Mouse (Mus musculus) forebrain, embryonic 11.5 days (tissue): ENCODE data around the gene Rbm19. TPM values are rescaled to one million over a fixed set of nuclear protein-coding genes. Genes with fewer than 3 reads are reported as not detected.
A peak's percentile ranks its signal among the peaks of the same experiment; 100 is the strongest.

Experiments used
- ATAC-seq: fragments of 200-750 bp; cut with Nextera tagmentation; replicated peaks from 2 replicates; pipeline ENCODE4 v1.8.0; 2017; ENCODE audit warnings: moderate TSS enrichment; ENCODE audit not compliant: low FRiP score
- DNase-seq: peaks from one replicate; pipeline ENCODE4 v3.0.0-alpha.2; 2017; ENCODE audit warnings: low spot score
- H3K27ac ChIP-seq: fragments of 300-500 bp; sonication (generic); 2 replicates; pipeline ENCODE4 v1.5.1; 2014; ENCODE audit warnings: low read depth, low read length
- H3K27me3 ChIP-seq: fragments of 300-500 bp; sonication (generic); 2 replicates; pipeline ENCODE4 v1.6.1; 2014; ENCODE audit warnings: mild to moderate bottlenecking, low read length, mixed read lengths; ENCODE audit not compliant: control insufficient read depth, insufficient read depth
- H3K36me3 ChIP-seq: fragments of 300-500 bp; sonication (generic); 2 replicates; pipeline ENCODE4 v1.6.1; 2014; ENCODE audit warnings: mild to moderate bottlenecking, low read length, moderate library complexity, mixed read lengths; ENCODE audit not compliant: control insufficient read depth, insufficient read depth
- H3K4me1 ChIP-seq: fragments of 300-500 bp; sonication (generic); replicated peaks from 2 replicates; pipeline ENCODE4 v1.6.1; 2014; ENCODE audit warnings: low read length, mixed read lengths; ENCODE audit not compliant: control insufficient read depth, insufficient read depth
- H3K4me2 ChIP-seq: fragments of 300-500 bp; sonication (generic); 2 replicates; pipeline ENCODE4 v1.6.1; 2014; ENCODE audit warnings: low read depth, mild to moderate bottlenecking, low read length, moderate library complexity, mixed read lengths; ENCODE audit not compliant: severe bottlenecking
- H3K4me3 ChIP-seq: fragments of 300-500 bp; sonication (generic); 2 replicates; pipeline ENCODE4 v1.5.1; 2014; ENCODE audit warnings: low read depth, low read length
- H3K9ac ChIP-seq: fragments of 300-500 bp; sonication (generic); 2 replicates; pipeline ENCODE4 v1.6.1; 2014; ENCODE audit warnings: low read length
- H3K9me3 ChIP-seq: fragments of 300-500 bp; sonication (generic); 2 replicates; pipeline ENCODE4 v1.6.1; 2016; ENCODE audit warnings: low read length, mixed read lengths; ENCODE audit not compliant: control insufficient read depth
- WGBS: fragments of 180-500 bp; shearing (Covaris S2); extraction: QIAGEN DNeasy Blood & Tissue Kit; methylation state at CpG from one replicate; pipeline ENCODE4 v1.1.7; 2014; 5-methylcytosine and 5-hydroxymethylcytosine counted together
- polyA plus RNA-seq: library from polyadenylated mRNA; unstranded; fragments of >200 nt; fragmentation: Nextera tagmentation; extraction: Ambion mirVana; gene quantifications from 2 replicates; pipeline ENCODE4 v1.2.1, GENCODE M21; 2014

Gene Rbm19
- polyA plus RNA-seq, 1 experiment from 2014 or later: 28.2 TPM

- no peak for DNase-seq
- no peak overlapping the region for H3K27ac ChIP-seq
- H3K4me3 ChIP-seq: no peak overlapping the region
- H3K9ac ChIP-seq: no peak overlapping the region
- no peak overlapping the region for H3K4me2 ChIP-seq
- no peaks in the 10 kb centered on the region; the same call in 1 of the 2 replicates for H3K36me3 ChIP-seq
- no peaks in the 10 kb centered on the region for H3K27me3 ChIP-seq
- 0 out of 2 replicates have a peak, but pooled peaks cover 2% of the 10 kb centered on the region for H3K4me1 ChIP-seq
- 88% methylated on average over 5 of the region's 5 CpGs for WGBS
- no peaks in the 10 kb centered on the region for H3K9me3 ChIP-seq
- ATAC-seq: no peak
These were observed 20.8 kb downstream of the Rbm19 start for GRCm38 (mm10) chr5:120137038-120137437.

DNA sequence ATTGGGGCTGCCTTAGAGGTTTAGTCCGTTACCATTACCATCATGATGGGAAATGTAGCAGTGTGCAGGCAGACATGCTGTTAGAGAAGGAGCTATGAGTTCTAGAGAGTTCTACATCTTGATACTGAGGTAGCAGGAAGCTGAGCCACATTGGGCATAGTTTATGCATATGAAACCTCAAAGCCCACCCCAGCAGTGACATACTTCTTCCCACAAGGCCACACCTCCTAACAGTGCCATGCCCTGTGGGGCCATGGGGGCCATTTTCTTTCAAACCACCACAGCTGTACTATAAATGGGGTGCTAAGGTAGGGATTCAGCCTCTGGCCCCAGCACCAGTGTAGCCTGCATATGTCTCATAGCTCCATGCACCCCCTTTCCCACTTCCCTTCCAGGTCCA, 21.6 kb downstream of the Rbm19 start:
- no peak for DNase-seq
- Histone ChIP-seq H3K4me3 (no peak overlapping the region), H3K27ac (no peak overlapping the region), H3K27me3 (no peaks in the 10 kb centered on the region), H3K4me2 (no peak overlapping the region), H3K36me3 (no peaks in the 10 kb centered on the region; the same call in 1 of the 2 replicates), H3K4me1 (0 out of 2 replicates have a peak, but pooled peaks cover 2% of the 10 kb centered on the region), H3K9ac (no peak overlapping the region), H3K9me3 (no peaks in the 10 kb centered on the region)
- 97% methylated on average over 1 of the region's 1 CpGs for WGBS
- no peak for ATAC-seq

DNA sequence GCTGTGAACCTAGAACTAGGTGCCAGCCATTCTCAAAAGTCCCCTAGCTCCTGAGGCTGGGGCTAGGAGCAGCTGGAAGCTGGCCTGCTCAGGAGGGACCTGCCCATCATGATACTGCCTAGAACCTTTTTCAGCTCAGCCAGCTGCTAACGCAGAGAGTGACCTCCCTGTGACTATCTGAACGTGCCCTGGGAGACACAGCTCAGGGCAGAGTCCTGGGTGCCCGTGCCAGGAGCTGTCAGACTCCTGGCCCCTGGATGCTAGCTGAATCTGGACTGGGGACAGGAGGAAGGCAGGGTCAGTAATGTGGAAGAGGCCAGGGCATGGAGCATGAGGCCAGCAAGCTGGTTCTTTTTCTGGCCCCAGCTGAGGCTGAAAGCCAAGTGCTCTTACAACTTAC, 22.1 kb downstream of the Rbm19 start:
- DNase-seq (no peak), ATAC-seq (no peak)
- Histone ChIP-seq H3K27me3 (no peaks in the 10 kb centered on the region), H3K9ac (no peak overlapping the region), H3K9me3 (no peaks in the 10 kb centered on the region), H3K4me1 (0 out of 2 replicates have a peak, but pooled peaks cover 2% of the 10 kb centered on the region), H3K4me3 (no peak overlapping the region), H3K36me3 (no peaks in the 10 kb centered on the region; the same call in 1 of the 2 replicates), H3K4me2 (no peak overlapping the region), H3K27ac (no peak overlapping the region)
- WGBS: 93% methylated on average over 3 of the region's 3 CpGs

- no peak overlapping the region for H3K4me3 ChIP-seq
- no peak overlapping the region for H3K4me2 ChIP-seq
- H3K4me1 ChIP-seq: 0 out of 2 replicates have a peak, but pooled peaks cover 2% of the 10 kb centered on the region
- no peak overlapping the region for H3K9ac ChIP-seq
- H3K9me3 ChIP-seq: no peaks in the 10 kb centered on the region
- no peaks in the 10 kb centered on the region; the same call in 1 of the 2 replicates for H3K36me3 ChIP-seq
- H3K27me3 ChIP-seq: no peaks in the 10 kb centered on the region
- DNase-seq: no peak
- no peak overlapping the region for H3K27ac ChIP-seq
- 78% methylated on average over 8 of the region's 8 CpGs for WGBS
- peak; percentile 44 for ATAC-seq
These were observed 23.0 kb downstream of the Rbm19 start for GRCm38 (mm10) chr5:120139224-120139623.

- WGBS: 65% methylated on average over 7 of the region's 7 CpGs
- Histone ChIP-seq H3K27ac (no peak overlapping the region), H3K9me3 (no peaks in the 10 kb centered on the region), H3K4me2 (no peak overlapping the region), H3K4me3 (no peak overlapping the region), H3K9ac (no peak overlapping the region), H3K4me1 (peaks cover 3% of the 10 kb centered on the region; the same call in 1 of the 2 replicates), H3K27me3 (no peaks in the 10 kb centered on the region), H3K36me3 (no peaks in the 10 kb centered on the region; the same call in 1 of the 2 replicates)
- ATAC-seq (no peak), DNase-seq (no peak)
These were observed 27.7 kb downstream of the Rbm19 start for GRCm38 (mm10) chr5:120143941-120144340.

GRCm38 (mm10) chr5:120145371-120146050, 29.2 kb downstream of the Rbm19 start:
- Histone ChIP-seq H3K27ac (0 out of 2 replicates have a peak overlapping the region, but pooled peaks have one; percentile 55), H3K9ac (peak overlapping the region; percentile 50), H3K9me3 (no peaks in the 10 kb centered on the region), H3K36me3 (no peaks in the 10 kb centered on the region; the same call in 1 of the 2 replicates), H3K4me3 (no peak overlapping the region), H3K4me1 (peaks cover 3% of the 10 kb centered on the region; the same call in 1 of the 2 replicates), H3K27me3 (no peaks in the 10 kb centered on the region), H3K4me2 (no peak overlapping the region)
- ATAC-seq: peak; percentile 32; the same call in 1 of the 2 replicates
- 50% methylated on average over 19 of the region's 19 CpGs for WGBS
- DNase-seq: no peak

DNA sequence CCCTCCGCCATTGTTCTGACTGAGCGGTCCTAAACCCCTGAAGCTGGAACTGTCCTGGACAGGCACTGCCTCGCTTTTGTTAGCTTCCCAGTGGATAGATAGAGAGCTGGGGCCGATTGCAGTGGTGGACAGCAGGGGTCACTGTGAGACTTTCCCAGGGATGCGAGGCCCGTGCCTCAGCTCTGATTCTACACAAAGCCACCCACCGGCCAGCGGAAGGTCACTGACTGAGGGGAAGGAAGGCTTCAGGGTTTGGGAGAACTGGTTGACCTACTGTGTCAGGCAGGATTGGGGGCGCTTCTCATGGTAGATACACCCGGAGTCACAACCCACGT, 29.8 kb downstream of the Rbm19 start:
- H3K27me3 ChIP-seq: no peaks in the 10 kb centered on the region

DNA sequence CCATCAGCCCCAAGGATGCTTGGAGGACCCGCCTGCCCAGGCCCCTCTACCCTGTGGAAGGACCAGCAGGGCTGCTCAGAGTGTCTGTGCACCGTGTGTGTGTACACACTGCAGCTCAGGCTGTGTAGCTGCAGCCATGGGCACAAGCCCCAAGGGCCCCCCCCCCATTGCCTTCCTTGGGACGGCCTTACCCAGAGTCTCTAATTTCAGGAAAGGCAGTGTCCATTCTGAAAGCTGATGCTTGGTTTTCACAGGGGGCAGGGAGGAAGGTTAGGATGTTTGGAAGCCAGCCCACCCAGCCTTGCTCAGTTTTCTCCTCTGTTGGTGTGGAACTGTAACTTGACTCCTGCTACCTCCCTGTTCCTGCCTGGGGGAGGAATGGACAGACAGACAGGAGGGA, 30.6 kb downstream of the Rbm19 start:
- Histone ChIP-seq H3K4me1 (peaks cover 3% of the 10 kb centered on the region; the same call in 1 of the 2 replicates), H3K4me3 (no peak overlapping the region), H3K9me3 (no peaks in the 10 kb centered on the region), H3K9ac (no peak overlapping the region), H3K4me2 (no peak overlapping the region), H3K36me3 (no peaks in the 10 kb centered on the region; the same call in 1 of the 2 replicates), H3K27me3 (no peaks in the 10 kb centered on the region), H3K27ac (no peak overlapping the region)
- DNase-seq (no peak), ATAC-seq (no peak)
- WGBS: 76% methylated on average over 3 of the region's 3 CpGs

More for the DNA sequence above, 29.8 kb downstream of the Rbm19 start:
- Histone ChIP-seq H3K4me3 (no peak overlapping the region), H3K4me1 (peaks cover 3% of the 10 kb centered on the region; the same call in 1 of the 2 replicates), H3K27ac (0 out of 2 replicates have a peak overlapping the region, but pooled peaks have one; percentile 55), H3K4me2 (no peak overlapping the region), H3K36me3 (no peaks in the 10 kb centered on the region; the same call in 1 of the 2 replicates), H3K9ac (peak overlapping the region; percentile 50), H3K9me3 (no peaks in the 10 kb centered on the region)
- WGBS: 26% methylated on average over 11 of the region's 11 CpGs
- ATAC-seq (peak; percentile 83), DNase-seq (peak; percentile 86)
